Mouse (Mus musculus): ENCODE data around the gene Rptor. TPM values are rescaled to one million over a fixed set of nuclear protein-coding genes. Genes with fewer than 3 reads are reported as not detected.

Gene Rptor
- total RNA-seq, 2 experiments from 2014 or later, result 30.4 to 34.0 TPM

DNA sequence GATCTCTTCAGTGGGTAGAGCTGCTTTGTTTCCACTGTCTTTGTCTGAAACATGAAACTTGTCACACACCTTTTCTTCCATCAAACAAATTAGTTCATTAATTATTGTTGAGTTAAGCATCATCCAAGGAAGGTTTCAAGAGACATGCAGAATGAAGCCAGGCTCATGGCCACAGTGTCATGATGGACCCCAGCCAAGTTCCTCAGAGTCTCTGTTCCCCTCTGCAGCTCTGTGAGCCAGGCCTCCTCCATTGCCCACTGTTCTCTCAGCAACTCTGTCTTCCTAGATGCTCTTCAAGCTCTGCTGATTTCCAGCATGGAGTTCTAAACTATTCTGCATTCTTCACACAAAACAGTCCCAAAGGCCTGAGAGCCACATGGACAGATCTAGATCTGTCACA is 85.3 kb downstream of the Rptor start:
- no peak for DNase-seq

DNA sequence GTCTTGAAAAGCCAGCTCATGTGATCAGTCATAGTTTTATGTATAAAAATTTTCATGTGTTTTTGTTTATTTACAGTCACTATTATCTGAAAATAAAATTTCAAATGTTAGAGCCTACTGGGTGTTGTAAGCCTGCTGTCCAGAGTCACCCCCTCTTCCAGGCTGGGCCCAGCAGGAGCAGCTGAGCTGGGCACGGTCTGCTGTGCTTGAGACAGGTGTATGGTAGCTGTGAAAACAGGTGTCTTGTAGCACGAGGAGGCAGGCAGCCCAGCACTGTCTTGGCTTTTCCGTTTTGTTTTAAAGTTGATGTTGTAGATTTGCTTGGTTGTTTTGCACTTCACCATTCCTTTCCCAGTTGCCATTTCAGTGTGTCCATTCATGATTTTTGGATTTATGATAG is 87.2 kb downstream of the Rptor start:
- DNase-seq, result no peak

DNA sequence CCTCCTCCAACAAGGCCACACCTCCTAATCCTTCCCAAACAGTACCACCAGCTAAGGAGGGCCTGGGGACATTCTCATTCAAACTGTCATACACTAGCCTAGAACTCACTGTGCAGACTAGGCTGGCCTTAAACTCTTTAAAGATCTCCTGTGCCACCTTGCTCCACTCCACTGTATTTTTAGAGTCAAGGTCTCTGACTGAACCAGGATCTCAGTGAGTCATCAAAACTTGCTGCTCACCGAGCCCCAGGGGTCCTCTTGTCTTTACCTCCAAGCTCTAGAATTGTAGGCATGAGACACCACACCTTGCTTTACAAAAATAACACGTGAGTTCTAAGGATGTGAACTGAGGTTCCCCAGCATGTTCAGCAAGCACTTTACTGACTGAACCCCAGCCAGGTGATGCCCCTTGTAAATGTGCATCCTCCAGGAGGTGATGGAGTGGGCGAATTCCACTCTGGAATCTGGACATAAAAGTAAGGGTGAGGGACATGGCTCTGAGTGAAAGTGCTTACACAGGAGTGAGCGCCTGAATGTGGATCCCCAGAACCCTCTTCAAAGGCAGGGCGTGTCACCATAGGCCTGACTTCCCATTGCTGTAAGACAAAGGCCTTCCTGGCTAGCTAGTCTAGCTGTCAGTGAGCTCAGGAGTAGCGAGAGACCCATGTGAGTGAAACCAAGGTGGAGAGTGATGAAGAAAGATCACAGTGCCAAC is 89.6 kb downstream of the Rptor start:
- DNase-seq, result no peak

DNA sequence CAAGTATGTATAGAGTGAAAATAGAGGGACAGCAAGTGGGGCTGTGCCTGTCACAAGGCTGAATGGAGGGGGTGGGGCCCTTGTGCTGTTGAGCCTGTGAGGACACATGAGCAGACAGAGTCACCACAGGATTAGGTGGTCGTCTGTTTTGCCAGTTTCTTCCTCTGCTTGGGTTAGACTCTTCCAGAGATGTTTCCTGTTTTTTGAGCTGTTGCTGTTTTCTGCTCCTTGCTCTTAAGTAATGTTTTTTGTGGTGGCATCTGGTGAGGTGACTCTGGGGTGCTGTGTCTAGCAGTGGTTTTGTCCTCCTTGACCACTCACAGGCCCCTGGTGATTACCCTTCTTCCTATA is 90.2 kb downstream of the Rptor start:
- DNase-seq, result no peak

DNA sequence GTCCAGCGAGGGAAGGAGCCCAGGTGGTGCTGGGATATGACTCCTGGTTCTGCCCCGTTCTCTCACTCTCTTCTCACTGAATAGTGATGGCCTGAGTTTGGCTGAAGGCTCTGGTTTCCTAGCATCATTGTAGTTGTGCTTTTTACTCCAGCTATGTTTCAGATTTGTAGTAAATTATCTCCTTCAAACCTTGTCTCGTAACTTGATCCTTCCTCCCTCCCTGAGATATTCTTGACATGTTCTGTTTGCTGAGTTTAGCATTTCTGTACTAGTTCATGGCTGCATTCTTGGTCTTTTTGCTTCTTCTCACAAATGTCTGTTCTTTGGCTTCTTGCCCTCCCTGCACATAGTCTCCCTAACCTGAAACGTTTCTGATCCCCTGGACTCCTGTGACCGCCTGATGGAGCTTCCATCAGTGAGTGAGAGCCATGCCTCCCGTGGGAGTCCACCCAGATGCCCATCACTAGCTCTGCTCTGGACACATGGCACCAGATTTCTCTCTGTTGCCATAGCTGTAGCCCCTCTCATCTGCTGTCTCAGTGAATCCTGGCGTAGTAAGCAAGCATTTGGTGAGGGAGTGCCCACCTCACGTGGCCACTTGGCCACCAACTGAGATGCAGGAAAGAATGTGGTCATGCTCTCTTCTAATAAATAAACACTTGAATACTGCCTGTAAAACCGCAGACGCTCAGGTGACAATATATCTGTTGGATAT is 91.6 kb downstream of the Rptor start:
- DNase-seq, result no peak

DNA sequence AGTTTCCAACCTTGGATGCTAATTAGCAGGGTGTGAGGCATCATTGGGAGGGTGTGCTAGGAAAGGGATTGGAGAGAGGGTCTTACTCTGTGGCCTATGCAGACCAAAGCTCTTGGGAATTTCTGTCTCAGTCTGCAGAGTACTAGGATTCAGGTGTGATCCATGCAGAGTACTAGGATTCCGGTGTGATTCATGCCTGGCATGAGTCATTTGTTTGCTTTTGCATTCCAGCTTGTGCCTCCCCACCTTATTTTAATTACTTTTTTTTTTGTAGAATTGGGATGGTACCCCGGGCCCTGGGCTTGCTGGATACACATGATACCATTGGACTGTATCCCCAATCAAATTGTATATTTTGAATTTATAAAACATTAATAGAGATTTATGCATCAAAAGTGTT is 93.7 kb downstream of the Rptor start:
- DNase-seq, result no peak

DNA sequence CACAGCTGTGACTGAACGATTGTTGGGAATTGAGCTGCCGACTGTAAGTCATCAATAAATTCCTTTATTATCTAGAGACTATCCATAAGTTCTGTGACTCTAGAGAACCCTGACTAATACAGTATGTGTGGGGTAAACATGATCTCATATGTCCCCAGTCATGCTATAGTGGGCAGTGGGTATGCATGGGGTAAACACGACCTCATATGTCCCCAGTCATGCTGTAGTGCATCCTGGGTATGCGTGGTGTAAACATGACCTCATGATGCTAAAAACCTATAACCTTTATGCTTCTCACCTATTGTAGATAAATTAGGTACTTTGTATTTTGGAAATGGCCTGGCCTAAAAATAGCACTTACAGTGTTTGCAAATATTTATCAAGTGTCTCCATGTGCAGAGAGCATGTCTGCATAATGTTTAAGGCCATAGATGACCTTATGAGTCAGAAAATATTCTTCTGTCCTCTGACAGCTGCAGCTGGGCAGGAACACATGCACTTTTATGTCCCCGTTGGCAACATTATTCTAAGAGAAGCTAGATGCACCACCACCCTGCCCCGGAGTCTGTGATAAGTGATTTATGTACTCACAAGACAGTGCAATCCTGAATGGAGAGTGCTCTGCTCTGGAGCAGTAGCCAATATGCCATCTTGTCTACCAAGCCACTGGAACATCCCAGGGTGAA is 102.8 kb downstream of the Rptor start:
- no peak for DNase-seq

DNA sequence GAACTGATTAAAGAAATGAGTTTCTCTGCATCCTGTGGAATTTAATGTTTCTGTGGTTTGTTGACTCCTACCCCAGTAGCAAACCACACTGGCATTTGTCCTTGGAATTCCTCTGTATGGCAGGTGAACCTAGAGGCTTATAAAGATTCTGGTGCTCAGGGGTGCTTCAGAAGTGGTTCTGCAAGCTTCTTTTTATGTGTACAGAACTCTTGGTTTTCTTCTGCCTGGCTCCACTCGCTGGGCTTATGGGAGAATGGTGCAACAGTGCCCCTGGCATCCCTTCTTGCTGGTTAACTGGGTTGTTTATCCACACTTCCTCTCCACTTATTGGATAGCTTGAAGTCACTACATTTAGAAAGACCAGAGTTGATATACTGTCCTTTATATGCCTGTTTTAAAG is 104.6 kb downstream of the Rptor start:
- DNase-seq, result no peak

DNA sequence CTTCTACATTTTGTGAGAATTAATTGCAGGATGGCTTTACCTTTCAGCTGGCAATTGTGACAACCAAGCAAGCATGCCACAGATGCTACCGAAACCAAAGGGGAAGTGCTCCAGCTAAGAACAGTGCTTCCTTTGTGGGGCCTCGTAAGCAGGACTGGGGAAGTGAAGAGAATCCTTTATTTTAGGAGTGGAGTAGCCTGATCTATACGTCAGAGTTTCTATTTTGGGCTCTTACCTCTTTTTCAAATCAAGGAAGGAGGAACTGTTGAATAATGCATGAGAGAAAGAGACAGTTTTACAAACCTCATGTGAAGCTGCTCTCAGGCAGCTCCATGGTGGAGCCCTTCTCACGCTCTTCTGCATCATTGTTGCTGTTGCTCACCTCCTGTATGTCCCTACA is 106.5 kb downstream of the Rptor start:
- no peak for DNase-seq

DNA sequence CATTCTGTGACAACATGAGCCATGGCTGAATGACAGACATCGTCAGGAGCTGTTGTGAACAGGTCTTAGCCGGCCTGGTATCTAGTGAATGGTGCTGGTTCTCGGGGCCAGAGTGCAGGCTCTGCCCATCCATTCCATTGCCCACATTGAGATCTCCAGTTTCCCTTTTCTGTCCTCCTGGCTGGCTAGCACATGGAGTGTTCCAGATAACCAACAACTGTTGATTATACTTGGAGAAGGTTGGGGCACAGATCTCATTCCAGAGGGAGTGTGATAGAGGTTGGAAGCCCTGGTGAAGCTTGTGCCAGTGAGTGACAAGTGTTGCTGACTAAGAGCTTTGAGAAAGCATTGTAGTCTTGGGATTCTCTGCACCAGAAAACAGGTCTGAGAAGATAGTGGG is 107.6 kb downstream of the Rptor start:
- peak; percentile 36 to 52 for DNase-seq

DNA sequence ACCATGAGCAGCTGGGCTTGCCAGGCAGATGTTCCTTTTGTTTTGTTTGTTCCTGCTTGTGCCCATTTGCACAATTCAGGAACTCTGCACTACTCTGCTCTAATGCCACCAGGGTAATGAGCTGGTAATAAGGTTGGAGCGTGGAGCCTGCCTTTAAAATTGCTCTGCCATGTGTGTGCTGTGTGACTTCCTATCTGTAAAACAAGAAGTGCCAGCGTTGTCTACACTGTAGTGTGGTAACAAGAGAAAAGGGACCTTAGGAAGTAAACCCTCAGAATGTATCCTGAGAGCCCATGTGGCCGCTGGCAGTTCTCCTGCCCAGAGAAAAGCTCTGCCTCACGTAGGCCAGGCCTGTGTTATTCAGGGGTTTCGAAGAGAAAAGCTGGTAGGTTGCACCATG is 108.1 kb downstream of the Rptor start:
- no peak for DNase-seq

DNA sequence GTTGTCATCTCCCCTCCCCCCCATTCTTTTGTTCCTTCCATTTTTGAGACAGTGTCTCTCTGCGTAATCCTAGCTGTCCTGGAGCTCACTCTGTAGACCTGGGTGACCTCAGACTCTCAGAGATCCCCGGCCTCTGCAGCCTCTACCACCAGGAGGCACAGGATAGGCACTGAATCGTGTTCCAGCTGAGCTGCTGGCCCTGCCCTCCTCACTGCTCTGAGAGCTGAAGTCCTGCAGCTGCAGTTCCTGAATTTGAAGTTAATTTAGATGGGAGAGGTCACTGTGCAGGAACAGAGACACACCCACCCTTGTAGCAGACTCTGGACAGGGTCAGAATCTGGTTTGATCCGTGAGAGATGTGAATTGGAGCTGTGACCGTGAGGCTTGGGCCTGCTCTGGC is 112.7 kb downstream of the Rptor start:
- DNase-seq, result no peak

DNA sequence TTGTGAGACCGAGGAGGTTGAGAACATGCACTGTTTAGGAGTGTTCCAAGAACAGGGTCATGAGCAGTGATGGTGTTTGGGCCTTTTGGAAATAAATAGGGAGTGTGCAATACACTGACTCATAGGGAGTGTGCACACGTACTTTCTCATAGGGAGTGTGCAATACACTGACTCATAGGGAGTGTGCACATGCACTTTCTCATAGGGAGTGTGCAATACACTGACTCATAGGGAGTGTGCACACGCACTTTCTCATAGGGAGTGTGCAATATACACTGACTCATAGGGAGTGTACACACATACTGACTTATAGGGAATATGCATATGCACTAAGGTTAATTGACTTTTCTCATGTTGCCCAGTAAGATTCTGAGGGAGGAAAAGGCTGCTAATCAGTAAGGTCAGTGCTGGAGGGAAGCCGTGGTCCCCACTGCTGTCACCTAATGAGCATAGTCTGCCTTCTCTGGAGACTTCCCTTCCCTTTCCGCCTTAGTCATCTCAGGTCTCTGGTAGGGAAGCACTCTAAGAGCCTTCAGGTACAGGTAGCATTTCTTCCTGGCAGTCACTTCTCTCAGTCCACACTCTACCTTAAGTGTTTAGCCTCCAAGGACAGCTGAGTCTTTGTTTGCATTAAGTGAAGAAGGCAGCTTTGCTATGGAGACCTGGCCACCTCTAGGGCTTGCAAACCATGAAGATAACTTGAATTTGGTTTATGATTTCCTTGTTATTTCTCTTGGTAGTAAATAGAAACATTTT is 113.3 kb downstream of the Rptor start:
- DNase-seq, result no peak

DNA sequence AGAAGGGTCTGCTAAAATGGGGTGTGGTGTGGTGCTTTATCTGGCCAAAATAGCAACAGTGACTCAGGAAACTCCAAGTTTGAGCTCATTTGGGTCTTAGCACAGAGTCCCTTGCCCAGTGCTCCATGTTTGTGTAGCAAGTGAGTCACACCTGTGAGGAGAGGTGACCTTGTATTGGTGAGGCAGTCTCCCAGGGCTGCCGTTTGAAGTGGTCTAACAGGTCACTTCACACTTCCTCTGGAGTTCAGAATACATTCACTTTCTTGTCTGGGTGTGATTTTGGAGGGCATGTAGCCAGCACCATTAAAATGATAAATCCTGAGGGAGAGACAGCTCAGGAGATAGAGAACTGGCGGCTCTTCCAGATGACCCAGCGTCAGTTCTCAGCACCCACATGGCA is 115.4 kb downstream of the Rptor start:
- no peak for DNase-seq

DNA sequence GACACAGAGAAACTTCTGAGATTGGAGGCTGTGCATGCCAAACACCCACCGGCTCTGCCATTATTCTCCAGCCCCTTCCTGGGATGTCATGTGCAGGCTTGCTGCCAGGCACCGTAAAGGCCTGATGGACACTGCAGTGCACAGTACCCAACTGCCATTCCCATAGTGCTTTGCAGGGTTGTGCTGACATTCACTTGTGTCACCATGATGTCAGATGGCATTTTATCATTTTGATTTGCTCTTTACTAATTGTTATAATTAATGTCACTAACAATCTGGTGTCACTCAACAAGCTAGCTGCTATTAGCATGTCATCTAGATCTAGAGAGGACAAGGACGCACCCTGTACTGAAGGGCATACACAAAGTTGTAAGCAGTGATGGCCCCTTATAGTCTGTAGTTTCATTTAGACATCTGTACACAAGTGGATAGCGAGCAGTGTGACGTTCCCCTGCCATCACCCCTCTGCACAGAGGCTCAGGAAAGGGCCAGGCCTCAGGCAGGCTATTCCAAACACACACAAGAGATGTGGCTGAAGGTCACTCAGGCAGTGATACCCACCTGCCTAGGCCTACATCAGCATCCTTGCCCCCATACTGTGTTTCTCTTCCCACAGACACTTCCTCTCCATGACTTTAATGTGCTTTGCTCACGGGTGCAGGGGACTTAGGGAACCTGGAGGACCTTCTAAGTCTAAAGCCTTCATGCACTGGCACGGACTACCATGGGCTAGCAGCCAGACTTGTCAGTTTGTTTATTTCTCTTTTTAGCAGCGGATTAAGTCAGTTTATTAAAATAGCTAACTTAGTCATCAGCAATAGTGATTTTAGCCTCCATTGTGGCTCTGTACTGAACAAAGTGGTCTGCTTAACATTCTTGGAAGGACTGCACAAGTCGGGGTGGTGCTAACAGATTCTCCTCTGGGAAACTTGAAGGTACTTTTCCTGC is 117.7 kb downstream of the Rptor start:
- DNase-seq, result peak; percentile 82

DNA sequence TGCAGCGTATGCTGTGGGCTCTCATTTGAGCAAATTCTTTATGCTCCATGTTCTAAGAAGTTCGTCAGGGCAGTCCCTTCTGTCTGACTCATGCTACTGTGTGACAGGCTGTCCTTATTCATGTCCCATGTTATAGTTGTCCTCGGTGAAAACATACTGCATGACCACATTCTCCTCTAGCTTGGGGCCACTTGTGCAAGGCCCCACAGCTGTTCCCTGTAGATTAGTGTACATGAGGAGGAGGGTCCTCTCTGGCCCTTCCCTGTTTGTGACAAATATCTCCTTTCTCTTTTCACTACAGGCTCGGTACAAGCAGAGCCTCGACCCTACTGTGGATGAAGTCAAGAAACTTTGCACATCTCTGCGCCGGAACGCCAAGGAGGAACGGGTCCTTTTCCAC is 122.0 kb downstream of the Rptor start:
- DNase-seq, result no peak

DNA sequence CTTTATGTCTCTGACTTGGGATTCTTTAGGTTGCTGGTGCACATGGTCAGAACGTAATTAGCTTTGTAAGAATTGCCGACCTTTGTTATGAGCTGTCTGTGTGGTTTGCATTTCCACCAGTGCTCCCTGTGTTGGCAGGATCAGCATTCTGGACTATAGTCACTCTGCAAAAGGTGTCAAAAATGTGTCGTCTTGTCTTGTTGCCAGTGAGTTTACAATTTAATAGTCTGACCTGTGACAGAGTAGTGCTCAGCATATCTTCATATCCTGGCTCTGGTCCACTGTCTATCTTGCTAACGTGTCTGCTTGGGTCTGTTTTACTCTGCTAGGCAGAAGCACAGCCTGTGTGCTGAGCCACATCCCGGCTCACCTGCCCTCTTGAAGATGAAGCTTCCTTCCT is 128.7 kb downstream of the Rptor start:
- DNase-seq, result no peak

DNA sequence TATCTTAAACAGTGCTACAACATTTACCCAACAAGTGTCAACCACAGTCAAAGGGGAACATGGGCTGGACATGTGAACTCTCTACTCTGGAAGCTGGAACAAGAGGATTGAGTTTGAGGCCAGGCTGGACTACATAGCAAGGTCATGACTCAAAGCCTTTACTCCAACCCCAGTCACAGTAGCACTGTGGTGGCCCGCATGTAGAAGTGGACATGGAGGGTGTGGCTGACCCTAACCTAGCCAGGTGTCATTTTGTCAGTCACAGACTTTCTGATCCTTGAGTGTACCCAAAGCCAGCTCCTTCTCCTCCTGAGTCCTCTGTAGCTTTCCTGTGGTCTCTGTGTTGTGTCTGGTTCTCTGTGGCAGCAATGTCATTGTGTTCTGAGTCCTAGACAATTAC is 129.7 kb downstream of the Rptor start:
- no peak for DNase-seq

DNA sequence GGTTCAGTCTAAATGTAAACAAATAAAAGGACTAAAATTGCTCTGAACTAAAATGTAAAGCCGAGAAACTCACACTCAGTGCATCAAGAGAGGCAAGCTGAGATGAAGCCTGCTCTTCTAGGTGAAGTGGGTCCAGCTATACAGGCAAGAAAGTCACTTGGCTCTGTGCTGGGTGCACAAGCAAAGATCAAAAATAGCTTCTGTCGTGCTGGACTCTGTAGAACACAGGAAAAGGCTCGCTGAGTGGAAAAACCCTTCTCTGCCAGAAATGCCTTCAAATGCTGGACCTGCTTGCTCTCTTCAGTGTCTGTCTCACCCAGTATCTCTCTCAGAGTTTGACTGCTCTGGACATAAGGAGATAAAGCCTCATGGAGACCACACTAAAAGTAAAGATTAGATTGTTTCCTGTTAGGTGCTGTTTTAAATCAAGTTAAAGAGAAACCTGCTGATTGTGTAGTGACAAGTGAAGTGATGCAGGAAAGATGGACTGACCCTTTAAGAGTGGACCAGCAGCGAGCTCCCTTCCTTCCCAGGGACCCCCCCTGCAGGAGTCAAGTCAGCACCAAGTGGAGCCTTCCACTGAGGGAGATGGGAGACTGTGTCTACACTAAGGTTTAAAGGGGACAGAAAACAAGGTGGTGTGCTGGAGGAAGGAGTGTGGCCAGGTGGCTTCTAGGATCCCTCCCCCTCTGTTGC is 130.4 kb downstream of the Rptor start:
- peak; percentile 60 to 63 for DNase-seq

DNA sequence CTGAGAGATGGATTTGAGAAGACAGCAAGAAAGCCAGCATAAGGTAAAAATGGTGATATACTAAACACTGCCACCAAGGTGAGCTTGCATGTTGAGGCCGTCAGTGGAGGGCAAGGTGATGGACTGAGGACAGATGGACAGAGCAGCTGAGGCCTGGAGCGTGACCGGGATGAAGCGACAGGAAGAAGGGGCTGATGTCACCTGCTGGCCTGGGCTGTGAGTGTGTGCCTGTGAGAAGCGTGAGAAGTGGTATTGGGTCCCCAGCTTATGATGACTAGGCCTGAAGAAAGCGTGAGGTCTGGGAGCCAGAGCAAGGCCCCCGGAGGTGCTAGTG is 130.9 kb downstream of the Rptor start:
- DNase-seq, result no peak

DNA sequence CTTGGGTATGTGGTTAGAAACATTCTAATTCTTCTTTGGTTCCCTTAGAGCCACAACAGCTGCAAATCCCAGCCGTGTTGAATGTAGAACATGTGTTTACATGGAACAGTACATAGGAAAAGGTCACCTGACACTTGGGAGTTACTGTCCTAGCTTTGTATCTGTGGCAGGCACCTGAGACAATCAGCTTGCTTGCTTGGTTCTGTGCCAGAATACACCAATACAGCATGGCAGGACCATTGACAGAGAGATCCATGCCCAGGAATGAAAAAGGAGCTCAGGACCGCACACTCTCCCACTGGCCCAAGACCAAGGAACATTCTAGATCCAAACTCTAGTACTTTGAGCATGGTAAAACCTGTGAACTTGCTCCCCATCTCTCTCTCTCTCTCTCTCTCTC is 132.4 kb downstream of the Rptor start:
- no peak for DNase-seq
